Mouse (Mus musculus) splenic B cell, adult 2 months (primary cell): ENCODE data around the gene Pml.

Experiments
- DNase-seq: peaks from one replicate; pipeline ENCODE4 v3.0.0-alpha.2; 2011; ENCODE audit warnings: low read depth, low spot score
- H3K27me3 ChIP-seq: 2 replicates; pipeline ENCODE4 v1.6.1; 2012; ENCODE audit warnings: mild to moderate bottlenecking, low read length, moderate library complexity, mixed read lengths; ENCODE audit not compliant: control insufficient read depth, poor library complexity, insufficient read depth, severe bottlenecking
- H3K36me3 ChIP-seq: 2 replicates; pipeline ENCODE4 v1.6.1; 2012; ENCODE audit warnings: mild to moderate bottlenecking, low read length, moderate library complexity, mixed read lengths; ENCODE audit not compliant: control insufficient read depth, poor library complexity, insufficient read depth, severe bottlenecking

The Pml gene

GRCm38 (mm10) chr9:58249592-58250192, at the start of gene Pml:
TSS of gene Pml (minus strand) at chr9:58249786.
- DNase-seq = peak; percentile 71
- no peaks in the 10 kb centered on the region for H3K27me3 ChIP-seq
- H3K36me3 ChIP-seq = peaks cover 2% of the 10 kb centered on the region

GRCm38 (mm10) chr9:58297961-58298477, 48.4 kb upstream of the Pml start:
- DNase-seq = no peak
- no peaks in the 10 kb centered on the region for H3K36me3 ChIP-seq
- H3K27me3 ChIP-seq = no peaks in the 10 kb centered on the region

GRCm38 (mm10) chr9:58297065-58297464, 47.5 kb upstream of the Pml start:
- H3K36me3 ChIP-seq = no peaks in the 10 kb centered on the region
- DNase-seq = no peak
- no peaks in the 10 kb centered on the region for H3K27me3 ChIP-seq

GRCm38 (mm10) chr9:58295766-58296361, 46.3 kb upstream of the Pml start:
- Histone ChIP-seq H3K27me3 (no peaks in the 10 kb centered on the region), H3K36me3 (no peaks in the 10 kb centered on the region)
- no peak for DNase-seq

- Histone ChIP-seq H3K36me3 (no peaks in the 10 kb centered on the region), H3K27me3 (no peaks in the 10 kb centered on the region)
- no peak for DNase-seq
Measured at GRCm38 (mm10) chr9:58295345-58295744, 45.8 kb upstream of the Pml start.

GRCm38 (mm10) chr9:58294527-58294926, 44.9 kb upstream of the Pml start:
- Histone ChIP-seq H3K36me3 (no peaks in the 10 kb centered on the region), H3K27me3 (no peaks in the 10 kb centered on the region)
- no peak for DNase-seq

- Histone ChIP-seq H3K27me3 (no peaks in the 10 kb centered on the region), H3K36me3 (no peaks in the 10 kb centered on the region)
- DNase-seq = no peak
Measured at GRCm38 (mm10) chr9:58289901-58290300, 40.3 kb upstream of the Pml start.

GRCm38 (mm10) chr9:58289090-58289489, 39.5 kb upstream of the Pml start:
- H3K27me3 ChIP-seq = no peaks in the 10 kb centered on the region
- DNase-seq = no peak
- H3K36me3 ChIP-seq = no peaks in the 10 kb centered on the region

- DNase-seq = no peak
- Histone ChIP-seq H3K36me3 (peaks cover 2% of the 10 kb centered on the region; the same call in 1 of the 2 replicates), H3K27me3 (no peaks in the 10 kb centered on the region)
Measured at GRCm38 (mm10) chr9:58283431-58283830, 33.8 kb upstream of the Pml start.

GRCm38 (mm10) chr9:58281597-58281996, 32.0 kb upstream of the Pml start:
- DNase-seq = peak; percentile 78
- Histone ChIP-seq H3K27me3 (no peaks in the 10 kb centered on the region), H3K36me3 (peaks cover 2% of the 10 kb centered on the region; the same call in 1 of the 2 replicates)

- DNase-seq = peak; percentile 97
- Histone ChIP-seq H3K27me3 (no peaks in the 10 kb centered on the region), H3K36me3 (peaks cover 2% of the 10 kb centered on the region; the same call in 1 of the 2 replicates)
Measured at GRCm38 (mm10) chr9:58280259-58281109, 30.9 kb upstream of the Pml start.

- Histone ChIP-seq H3K27me3 (no peaks in the 10 kb centered on the region), H3K36me3 (peaks cover 2% of the 10 kb centered on the region; the same call in 1 of the 2 replicates)
- DNase-seq = no peak
Measured at GRCm38 (mm10) chr9:58279780-58280179, 30.2 kb upstream of the Pml start.

- no peak for DNase-seq
- Histone ChIP-seq H3K36me3 (peaks cover 2% of the 10 kb centered on the region; the same call in 1 of the 2 replicates), H3K27me3 (no peaks in the 10 kb centered on the region)
Measured at GRCm38 (mm10) chr9:58278821-58279723, 29.5 kb upstream of the Pml start.

- Histone ChIP-seq H3K27me3 (no peaks in the 10 kb centered on the region), H3K36me3 (no peaks in the 10 kb centered on the region)
- no peak for DNase-seq
Measured at GRCm38 (mm10) chr9:58278313-58278712, 28.7 kb upstream of the Pml start.
